Mouse (Mus musculus) splenic B cell, adult 2 months (primary cell): ENCODE results near the gene Gm21976.
A peak's percentile ranks its signal among the peaks of the same experiment; 100 is the strongest.

Experiments used
- DNase-seq: peaks from one replicate; pipeline ENCODE4 v3.0.0-alpha.2; 2011; ENCODE audit warnings: low read depth, low spot score
- H3K27me3 ChIP-seq: 2 replicates; pipeline ENCODE4 v1.6.1; 2012; ENCODE audit warnings: mild to moderate bottlenecking, low read length, moderate library complexity, mixed read lengths; ENCODE audit not compliant: control insufficient read depth, poor library complexity, insufficient read depth, severe bottlenecking
- H3K36me3 ChIP-seq: 2 replicates; pipeline ENCODE4 v1.6.1; 2012; ENCODE audit warnings: mild to moderate bottlenecking, low read length, moderate library complexity, mixed read lengths; ENCODE audit not compliant: control insufficient read depth, poor library complexity, insufficient read depth, severe bottlenecking

The Gm21976 gene

DNA sequence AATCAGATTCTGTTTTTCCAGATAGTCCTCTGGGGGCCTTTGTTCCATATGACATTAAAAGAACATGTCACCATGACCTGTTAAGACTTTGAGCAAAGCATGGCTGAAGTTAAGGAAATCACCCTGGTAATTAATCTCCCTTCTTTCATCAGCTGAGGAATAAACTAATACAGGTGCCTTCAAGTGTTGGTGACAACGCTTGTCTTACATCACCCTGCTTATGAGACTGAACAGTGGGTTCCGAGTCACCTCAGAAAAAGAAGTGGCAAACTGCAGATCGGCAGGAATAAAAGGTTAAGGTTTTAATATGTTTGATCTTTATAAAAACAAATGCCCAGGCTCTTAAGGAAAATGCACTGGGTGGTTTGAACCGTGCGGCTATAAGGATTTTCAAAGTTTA lies at the start of gene Gm21976:
Gm21976 (plus strand) TSS at position 202 of the 400 bp plus-strand sequence.
- no peaks in the 10 kb centered on the region; the same call in 1 of the 2 replicates for H3K36me3 ChIP-seq
- no peaks in the 10 kb centered on the region for H3K27me3 ChIP-seq
- DNase-seq: no peak

- no peak for DNase-seq
Observed at GRCm38 (mm10) chr13:98230511-98230910, 49.2 kb upstream of the Gm21976 start.

GRCm38 (mm10) chr13:98235451-98235850 lies 44.2 kb upstream of the Gm21976 start:
- DNase-seq: no peak
- no peaks in the 10 kb centered on the region for H3K36me3 ChIP-seq
- no peaks in the 10 kb centered on the region for H3K27me3 ChIP-seq

More at GRCm38 (mm10) chr13:98230511-98230910, 49.2 kb upstream of the Gm21976 start:
- Histone ChIP-seq H3K27me3 (no peaks in the 10 kb centered on the region), H3K36me3 (no peaks in the 10 kb centered on the region)

- DNase-seq: peak; percentile 63
- H3K36me3 ChIP-seq: no peaks in the 10 kb centered on the region
- H3K27me3 ChIP-seq: no peaks in the 10 kb centered on the region
Observed at GRCm38 (mm10) chr13:98239978-98240641, 39.6 kb upstream of the Gm21976 start.

DNA sequence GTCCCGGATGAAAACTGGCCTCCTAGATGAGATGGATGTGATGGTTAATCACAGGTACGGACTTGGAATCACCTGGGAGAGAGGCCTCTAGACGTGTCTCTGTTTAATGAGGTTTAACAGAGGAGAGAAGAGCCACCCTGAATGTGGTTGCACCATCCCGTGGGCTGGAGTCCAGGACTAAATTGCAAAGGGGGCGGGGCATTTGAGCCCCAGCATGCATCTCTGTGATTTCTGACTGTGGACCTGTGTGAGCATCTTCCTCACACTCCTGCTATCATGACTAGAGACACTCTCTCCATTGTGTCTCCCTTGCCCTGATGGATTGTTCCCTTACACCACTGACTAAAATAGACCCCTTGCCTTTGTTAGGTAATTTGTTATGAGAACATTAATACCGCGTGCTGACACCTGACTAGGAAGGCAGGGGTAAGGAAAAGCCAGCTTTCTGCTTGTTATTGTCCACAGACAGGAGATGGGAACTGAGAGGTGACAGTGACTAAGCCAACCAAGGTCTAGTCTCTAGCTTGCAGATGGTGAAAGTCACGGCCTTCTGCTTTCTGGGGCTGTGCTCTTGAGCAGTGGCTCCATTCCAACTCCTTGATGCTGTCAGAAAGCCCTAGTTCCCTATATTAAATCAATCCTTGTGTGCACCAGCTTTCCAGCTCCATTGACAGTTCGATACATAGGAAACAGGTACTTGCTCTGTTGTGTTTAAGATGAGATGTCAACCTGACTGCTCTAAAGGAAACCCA lies 38.0 kb upstream of the Gm21976 start:
- H3K27me3 ChIP-seq: no peaks in the 10 kb centered on the region
- H3K36me3 ChIP-seq: no peaks in the 10 kb centered on the region
- no peak for DNase-seq

- Histone ChIP-seq H3K36me3 (peaks cover 5% of the 10 kb centered on the region; the same call in 1 of the 2 replicates), H3K27me3 (no peaks in the 10 kb centered on the region)
- DNase-seq: no peak
Observed at GRCm38 (mm10) chr13:98244571-98245350, 34.9 kb upstream of the Gm21976 start.

GRCm38 (mm10) chr13:98245386-98245785 lies 34.3 kb upstream of the Gm21976 start:
- peaks cover 5% of the 10 kb centered on the region; the same call in 1 of the 2 replicates for H3K36me3 ChIP-seq
- no peaks in the 10 kb centered on the region for H3K27me3 ChIP-seq
- no peak for DNase-seq

- DNase-seq: no peak
- Histone ChIP-seq H3K36me3 (peaks cover 18% of the 10 kb centered on the region), H3K27me3 (no peaks in the 10 kb centered on the region)
Observed at GRCm38 (mm10) chr13:98249594-98249993, 30.1 kb upstream of the Gm21976 start.

GRCm38 (mm10) chr13:98254921-98255320 lies 24.8 kb upstream of the Gm21976 start:
- no peak for DNase-seq
- no peaks in the 10 kb centered on the region for H3K27me3 ChIP-seq
- peaks cover 32% of the 10 kb centered on the region for H3K36me3 ChIP-seq

- Histone ChIP-seq H3K27me3 (no peaks in the 10 kb centered on the region), H3K36me3 (peaks cover 14% of the 10 kb centered on the region)
- peak; percentile 99 for DNase-seq
Observed at GRCm38 (mm10) chr13:98262636-98263457, 16.8 kb upstream of the Gm21976 start, which contains the start of the genes Utp15 and Ankra2. Gene Utp15, minus strand, starts transcription at chr13:98263041. Gene Ankra2, plus strand, starts transcription at chr13:98263074.

- no peak for DNase-seq
- Histone ChIP-seq H3K36me3 (peaks cover 12% of the 10 kb centered on the region; the same call in 1 of the 2 replicates), H3K27me3 (no peaks in the 10 kb centered on the region)
Observed at GRCm38 (mm10) chr13:98263458-98263987, 16.2 kb upstream of the Gm21976 start.

DNA sequence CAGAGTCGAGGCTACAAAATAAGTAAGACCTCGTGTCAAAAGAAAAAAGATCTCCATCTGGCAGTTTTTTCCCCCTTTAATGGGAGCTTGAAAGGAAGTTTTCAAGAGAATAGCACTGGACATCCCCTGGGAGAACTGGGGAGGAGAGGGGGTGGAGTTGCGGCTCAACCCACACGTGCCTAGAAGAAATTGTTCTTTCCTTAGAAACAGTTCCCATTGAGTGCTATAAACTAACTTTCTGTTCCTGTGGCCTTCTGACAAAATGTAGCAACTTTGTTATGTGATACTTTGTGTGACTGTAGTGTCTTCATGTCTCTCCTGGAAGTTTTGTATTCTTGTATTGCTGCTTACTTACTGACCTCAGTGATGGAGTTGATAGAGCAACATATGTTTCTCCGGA lies 15.6 kb upstream of the Gm21976 start:
- DNase-seq: peak; percentile 3
- Histone ChIP-seq H3K27me3 (no peaks in the 10 kb centered on the region), H3K36me3 (peaks cover 13% of the 10 kb centered on the region; the same call in 1 of the 2 replicates)

GRCm38 (mm10) chr13:98274023-98274422 lies 5.7 kb upstream of the Gm21976 start:
- H3K36me3 ChIP-seq: peaks cover 7% of the 10 kb centered on the region

DNA sequence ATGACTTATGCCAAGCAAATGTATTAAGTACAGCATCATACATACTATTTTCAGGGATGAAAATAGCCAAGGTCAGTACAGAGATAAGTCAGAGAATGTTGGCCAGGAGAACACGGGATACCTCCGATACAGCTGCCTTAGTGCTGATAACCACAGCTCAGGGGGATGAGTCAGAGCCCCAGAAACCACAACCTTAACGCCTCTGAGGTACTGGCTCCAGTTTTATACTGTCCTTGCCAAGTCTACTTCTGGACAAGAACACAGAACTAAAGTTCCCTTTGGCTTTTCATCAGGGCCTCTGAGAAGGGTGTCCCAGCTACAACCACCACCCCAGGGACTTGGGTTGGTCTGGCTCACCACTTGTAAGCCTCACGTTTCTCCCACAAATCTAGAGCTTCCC lies 4.0 kb upstream of the Gm21976 start:
- Histone ChIP-seq H3K27me3 (no peaks in the 10 kb centered on the region), H3K36me3 (peaks cover 6% of the 10 kb centered on the region)
- DNase-seq: no peak

More at GRCm38 (mm10) chr13:98274023-98274422, 5.7 kb upstream of the Gm21976 start:
- H3K27me3 ChIP-seq: no peaks in the 10 kb centered on the region
- no peak for DNase-seq
